Mouse (Mus musculus) olfactory bulb, adult 2 months (tissue): ENCODE results near the gene Dcpp2.

Source experiments
- CTCF ChIP-seq: fragments of 200-500 bp; IDR thresholded peaks from 2 replicates; pipeline ENCODE4 v1.5.1; 2012; ENCODE audit warnings: low read depth, mild to moderate bottlenecking, low read length, moderate library complexity; ENCODE audit not compliant: insufficient read depth
- POLR2A ChIP-seq: fragments of 200-500 bp; IDR thresholded peaks from 2 replicates; pipeline ENCODE4 v1.6.1; 2012; ENCODE audit warnings: mild to moderate bottlenecking, low read depth, low read length, moderate library complexity; ENCODE audit not compliant: insufficient read depth

DNA sequence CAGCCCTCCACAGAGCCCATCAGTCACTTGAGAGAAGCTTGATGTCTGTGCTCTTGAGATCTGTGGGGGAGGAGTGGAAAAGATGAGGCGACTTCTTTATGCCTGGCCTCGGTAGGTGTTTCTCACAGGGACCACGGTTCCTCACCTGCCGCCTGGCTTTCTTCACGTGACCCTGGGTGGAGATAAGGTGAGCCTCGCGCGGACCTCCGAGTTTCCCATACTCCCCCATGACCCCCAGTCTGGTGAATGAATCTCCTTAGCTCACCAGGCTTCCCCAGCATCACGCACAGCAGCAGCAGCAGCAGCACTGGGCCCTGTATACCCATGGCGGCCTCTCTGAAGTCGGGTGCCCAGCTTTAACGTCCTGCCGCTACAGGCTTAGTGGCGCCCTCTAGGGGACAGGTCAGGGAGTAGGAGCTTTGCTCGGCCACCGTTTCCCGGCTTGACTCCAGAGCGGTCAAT is 36.8 kb upstream of the Dcpp2 start, which contains the start of the genes Prss32 and Prss41:
- TF ChIP-seq POLR2A (no peak), CTCF (no peak; the same call in 1 of the 2 replicates)
